Mouse (Mus musculus) heart, embryonic 13.5 days (tissue): Measurements from ENCODE around the gene Cep112. TPM values are rescaled to one million over a fixed set of nuclear protein-coding genes. Genes with fewer than 3 reads are reported as not detected.

Experiments
- ATAC-seq: fragments of 200-750 bp; cut with Nextera tagmentation; 2 replicates; pipeline ENCODE4 v1.8.0; 2017; ENCODE audit warnings: moderate TSS enrichment; ENCODE audit not compliant: insufficient number of reproducible peaks, low FRiP score, low TSS enrichment; ENCODE audit errors: extremely low read depth
- H3K27ac ChIP-seq: fragments of 300-500 bp; sonication (generic); replicated peaks from 2 replicates; pipeline ENCODE4 v1.5.1; 2015; ENCODE audit warnings: moderate library complexity, mild to moderate bottlenecking, inconsistent platforms
- H3K27me3 ChIP-seq: fragments of 300-500 bp; sonication (generic); replicated peaks from 2 replicates; pipeline ENCODE4 v1.6.1; 2015; ENCODE audit warnings: mild to moderate bottlenecking, inconsistent platforms
- H3K36me3 ChIP-seq: fragments of 300-500 bp; sonication (generic); 2 replicates; pipeline ENCODE4 v1.6.1; 2015; ENCODE audit warnings: mild to moderate bottlenecking, inconsistent platforms
- H3K4me1 ChIP-seq: fragments of 300-500 bp; sonication (generic); 2 replicates; pipeline ENCODE4 v1.6.1; 2015; ENCODE audit warnings: inconsistent platforms
- H3K4me2 ChIP-seq: fragments of 300-500 bp; sonication (generic); 2 replicates; pipeline ENCODE4 v1.6.1; 2015; ENCODE audit warnings: inconsistent platforms, mild to moderate bottlenecking, moderate library complexity
- H3K4me3 ChIP-seq: fragments of 300-500 bp; sonication (generic); 2 replicates; pipeline ENCODE4 v1.5.1; 2015; ENCODE audit warnings: moderate library complexity, mild to moderate bottlenecking, inconsistent platforms
- H3K9ac ChIP-seq: fragments of 300-500 bp; sonication (generic); 2 replicates; pipeline ENCODE4 v1.6.1; 2015; ENCODE audit warnings: inconsistent platforms, mild to moderate bottlenecking, moderate library complexity
- H3K9me3 ChIP-seq: fragments of 300-500 bp; sonication (generic); 2 replicates; pipeline ENCODE4 v1.6.1; 2016; ENCODE audit warnings: inconsistent platforms
- WGBS: fragments of 180-500 bp; shearing (Covaris S2); methylation state at CpG from one replicate; pipeline ENCODE4 v1.1.7; 2015; ENCODE audit warnings: mixed read lengths; 5-methylcytosine and 5-hydroxymethylcytosine counted together
- polyA plus RNA-seq: library from polyadenylated mRNA; unstranded; fragments of >200 nt; fragmentation: Nextera tagmentation; extraction: Ambion mirVana; gene quantifications from 2 replicates; pipeline ENCODE4 v1.2.1, GENCODE M21; 2015

Cep112 gene
- polyA plus RNA-seq, 1 experiment from 2014 or later: 6.9 TPM

GRCm38 (mm10) chr11:108416360-108416759, 8.6 kb upstream of the Cep112 start:
- Histone ChIP-seq H3K4me3 (no peak overlapping the region), H3K4me1 (no peaks in the 10 kb centered on the region), H3K9ac (no peak overlapping the region), H3K4me2 (no peak overlapping the region), H3K36me3 (no peaks in the 10 kb centered on the region), H3K27me3 (no peaks in the 10 kb centered on the region), H3K9me3 (no peaks in the 10 kb centered on the region), H3K27ac (no peak overlapping the region)
- WGBS: 97% methylated on average over 1 of the region's 1 CpGs
- no peak for ATAC-seq

GRCm38 (mm10) chr11:108418540-108418939, 6.5 kb upstream of the Cep112 start:
- H3K4me2 ChIP-seq: no peak overlapping the region

DNA sequence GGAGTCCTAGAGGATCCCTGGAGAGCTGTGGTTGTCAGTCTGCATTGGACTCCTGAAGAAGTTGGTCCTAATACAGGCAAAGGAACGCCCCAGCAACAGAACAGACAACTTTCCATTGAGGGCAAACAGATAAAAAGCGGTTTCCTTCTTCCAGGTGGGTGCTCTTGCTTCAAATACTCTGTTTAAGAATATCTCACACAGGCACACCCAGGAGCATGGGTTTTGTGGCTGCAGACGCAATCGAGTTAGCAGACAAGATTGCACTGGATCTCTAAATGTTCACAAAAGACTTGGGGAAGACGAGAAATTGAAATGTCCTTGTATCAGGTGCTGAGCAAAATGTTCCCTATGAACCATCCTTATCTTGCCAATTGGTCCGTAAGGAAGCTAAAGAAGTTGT, 5.8 kb upstream of the Cep112 start:
- Histone ChIP-seq H3K36me3 (no peaks in the 10 kb centered on the region), H3K4me2 (no peak overlapping the region), H3K4me3 (no peak overlapping the region), H3K4me1 (peaks cover 4% of the 10 kb centered on the region), H3K9ac (no peak overlapping the region), H3K27ac (no peak overlapping the region), H3K27me3 (peaks cover 6% of the 10 kb centered on the region; the same call in 1 of the 2 replicates), H3K9me3 (no peaks in the 10 kb centered on the region)
- no peak for ATAC-seq
- WGBS: 71% methylated on average over 6 of the region's 6 CpGs

More at GRCm38 (mm10) chr11:108418540-108418939, 6.5 kb upstream of the Cep112 start:
- H3K9me3 ChIP-seq: no peaks in the 10 kb centered on the region
- no peak overlapping the region for H3K27ac ChIP-seq
- H3K27me3 ChIP-seq: peaks cover 5% of the 10 kb centered on the region; the same call in 1 of the 2 replicates
- H3K4me3 ChIP-seq: no peak overlapping the region
- H3K36me3 ChIP-seq: no peaks in the 10 kb centered on the region
- 33% methylated on average over 1 of the region's 1 CpGs for WGBS
- no peak overlapping the region for H3K9ac ChIP-seq
- H3K4me1 ChIP-seq: no peaks in the 10 kb centered on the region
- ATAC-seq: no peak

DNA sequence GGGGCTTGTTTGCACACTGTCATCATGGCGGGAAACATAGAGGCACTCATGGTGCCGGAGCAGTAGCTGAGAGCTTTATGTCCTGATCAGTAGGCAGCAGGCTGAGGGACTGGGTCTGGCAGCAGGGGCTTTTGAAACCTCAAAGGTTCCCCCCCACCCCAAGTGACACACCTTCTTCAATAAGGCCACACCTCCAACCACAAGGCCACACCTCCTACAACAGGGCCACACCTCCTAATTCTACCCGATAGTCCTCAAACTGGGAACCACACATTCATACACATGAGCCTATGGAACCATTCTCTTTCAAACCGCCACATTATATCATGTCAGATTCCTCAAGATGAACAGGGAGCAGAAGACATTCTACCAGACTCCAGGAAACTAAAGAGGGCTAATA, 4.2 kb upstream of the Cep112 start:
- H3K9me3 ChIP-seq: no peaks in the 10 kb centered on the region
- H3K4me2 ChIP-seq: no peak overlapping the region
- WGBS: 54% methylated on average over 4 of the region's 4 CpGs
- no peaks in the 10 kb centered on the region for H3K36me3 ChIP-seq
- no peak overlapping the region for H3K9ac ChIP-seq
- peaks cover 6% of the 10 kb centered on the region; the same call in 1 of the 2 replicates for H3K27me3 ChIP-seq
- ATAC-seq: no peak
- no peak overlapping the region for H3K4me3 ChIP-seq
- H3K4me1 ChIP-seq: peaks cover 6% of the 10 kb centered on the region
- no peak overlapping the region for H3K27ac ChIP-seq

DNA sequence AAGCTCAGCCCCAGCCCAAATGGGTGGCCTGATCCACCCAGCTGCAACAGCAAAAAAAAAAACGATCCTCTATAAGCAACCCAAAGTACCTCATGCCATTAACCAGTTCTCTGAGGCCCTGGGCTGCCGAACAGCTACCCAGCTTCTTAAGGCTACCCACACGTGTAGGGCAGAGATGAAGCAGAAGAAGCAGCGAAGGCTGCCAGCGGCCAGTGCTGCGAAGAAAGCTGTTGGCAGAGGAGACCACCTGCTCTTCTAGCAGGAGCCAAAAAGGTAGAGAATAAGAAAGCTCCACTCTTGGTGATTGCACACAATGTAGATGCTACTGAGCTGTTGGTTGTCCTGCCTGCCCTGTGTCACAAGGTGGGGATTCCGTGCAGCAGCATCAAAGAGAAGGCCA, 1.8 kb upstream of the Cep112 start:
- Histone ChIP-seq H3K9ac (no peak overlapping the region), H3K27ac (no peak overlapping the region), H3K4me1 (peaks cover 17% of the 10 kb centered on the region), H3K4me3 (no peak overlapping the region), H3K9me3 (no peaks in the 10 kb centered on the region), H3K4me2 (no peak overlapping the region), H3K36me3 (no peaks in the 10 kb centered on the region), H3K27me3 (peaks cover 6% of the 10 kb centered on the region; the same call in 1 of the 2 replicates)
- ATAC-seq: no peak
- WGBS: 65% methylated on average over 7 of the region's 7 CpGs

GRCm38 (mm10) chr11:108424111-108424510, 881 bp upstream of the Cep112 start:
- H3K4me1 ChIP-seq: peaks cover 17% of the 10 kb centered on the region
- peaks cover 6% of the 10 kb centered on the region; the same call in 1 of the 2 replicates for H3K27me3 ChIP-seq
- H3K4me3 ChIP-seq: peak overlapping the region; percentile 85
- no peaks in the 10 kb centered on the region for H3K9me3 ChIP-seq
- no peak for ATAC-seq
- no peak overlapping the region for H3K27ac ChIP-seq
- H3K4me2 ChIP-seq: peak overlapping the region; percentile 85
- WGBS: 14% methylated on average over 5 of the region's 5 CpGs
- H3K36me3 ChIP-seq: no peaks in the 10 kb centered on the region
- peak overlapping the region; percentile 48 for H3K9ac ChIP-seq

GRCm38 (mm10) chr11:108425592-108425921, 565 bp downstream of the Cep112 start:
- Histone ChIP-seq H3K4me3 (peak overlapping the region; percentile 85), H3K4me1 (peaks cover 17% of the 10 kb centered on the region), H3K9me3 (no peaks in the 10 kb centered on the region), H3K27ac (peak overlapping the region; percentile 49), H3K9ac (peak overlapping the region; percentile 94), H3K27me3 (peaks cover 6% of the 10 kb centered on the region; the same call in 1 of the 2 replicates), H3K36me3 (no peaks in the 10 kb centered on the region), H3K4me2 (peak overlapping the region; percentile 85)
- no peak for ATAC-seq
- 2% methylated on average over 14 of the region's 14 CpGs for WGBS

- no peak overlapping the region; the same call in 1 of the 2 replicates for H3K9ac ChIP-seq
- H3K9me3 ChIP-seq: no peaks in the 10 kb centered on the region
- no peak for ATAC-seq
- 81% methylated on average over 3 of the region's 3 CpGs for WGBS
- H3K4me3 ChIP-seq: peak overlapping the region; percentile 85
- H3K4me1 ChIP-seq: peaks cover 17% of the 10 kb centered on the region
- H3K4me2 ChIP-seq: peak overlapping the region; percentile 85
- peaks cover 6% of the 10 kb centered on the region; the same call in 1 of the 2 replicates for H3K27me3 ChIP-seq
- no peaks in the 10 kb centered on the region for H3K36me3 ChIP-seq
- no peak overlapping the region for H3K27ac ChIP-seq
Measured at GRCm38 (mm10) chr11:108426086-108426485, 1.1 kb downstream of the Cep112 start.

DNA sequence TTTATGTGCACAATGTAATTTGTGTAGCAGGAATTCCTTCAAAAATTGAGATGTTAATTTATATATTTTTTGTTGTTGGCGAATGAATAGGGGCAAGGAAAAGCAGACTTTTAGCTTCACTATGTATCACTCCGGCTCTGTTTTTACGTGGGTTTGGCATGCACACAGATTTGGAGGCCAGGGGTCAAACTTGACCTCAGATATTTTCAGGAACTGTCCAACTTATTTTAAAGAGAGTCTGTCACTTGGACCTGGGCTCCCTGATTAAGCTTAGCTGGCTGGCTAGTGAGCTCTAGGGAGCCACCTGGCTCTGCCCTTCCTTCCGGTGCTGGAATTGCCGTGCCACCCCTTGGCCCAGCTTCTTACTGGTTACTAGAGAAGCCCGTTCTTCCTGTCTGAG, 2.2 kb downstream of the Cep112 start:
- Histone ChIP-seq H3K4me3 (no peak overlapping the region), H3K9ac (no peak overlapping the region), H3K4me1 (peaks cover 17% of the 10 kb centered on the region), H3K27ac (no peak overlapping the region), H3K36me3 (no peaks in the 10 kb centered on the region), H3K9me3 (no peaks in the 10 kb centered on the region), H3K27me3 (peaks cover 6% of the 10 kb centered on the region; the same call in 1 of the 2 replicates), H3K4me2 (no peak overlapping the region)
- ATAC-seq: no peak
- 70% methylated on average over 6 of the region's 6 CpGs for WGBS

DNA sequence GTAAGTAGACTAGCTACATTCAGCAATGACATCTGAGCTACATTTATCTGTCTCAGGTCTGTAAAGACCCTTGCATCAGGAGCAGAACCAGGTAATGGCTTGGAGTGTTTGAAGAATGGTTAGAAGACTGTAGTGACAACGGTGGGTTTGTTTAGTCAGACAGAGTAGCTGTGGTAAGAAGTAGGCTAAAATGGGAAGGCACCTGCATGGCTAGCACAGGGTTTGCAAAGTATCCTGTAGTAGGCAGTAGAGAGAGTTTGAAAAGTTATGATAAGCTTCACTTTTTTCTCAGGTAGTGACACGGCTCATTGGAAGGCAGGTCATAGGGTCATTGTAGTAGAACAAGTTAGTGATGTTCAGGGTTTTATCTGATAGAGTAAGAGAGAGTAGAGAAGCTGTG, 4.1 kb downstream of the Cep112 start:
- Histone ChIP-seq H3K36me3 (no peaks in the 10 kb centered on the region), H3K4me2 (no peak overlapping the region), H3K9me3 (no peaks in the 10 kb centered on the region), H3K27ac (no peak overlapping the region), H3K9ac (no peak overlapping the region), H3K4me1 (peaks cover 14% of the 10 kb centered on the region), H3K27me3 (no peaks in the 10 kb centered on the region), H3K4me3 (no peak overlapping the region)
- WGBS: 63% methylated on average over 2 of the region's 2 CpGs
- ATAC-seq: no peak

DNA sequence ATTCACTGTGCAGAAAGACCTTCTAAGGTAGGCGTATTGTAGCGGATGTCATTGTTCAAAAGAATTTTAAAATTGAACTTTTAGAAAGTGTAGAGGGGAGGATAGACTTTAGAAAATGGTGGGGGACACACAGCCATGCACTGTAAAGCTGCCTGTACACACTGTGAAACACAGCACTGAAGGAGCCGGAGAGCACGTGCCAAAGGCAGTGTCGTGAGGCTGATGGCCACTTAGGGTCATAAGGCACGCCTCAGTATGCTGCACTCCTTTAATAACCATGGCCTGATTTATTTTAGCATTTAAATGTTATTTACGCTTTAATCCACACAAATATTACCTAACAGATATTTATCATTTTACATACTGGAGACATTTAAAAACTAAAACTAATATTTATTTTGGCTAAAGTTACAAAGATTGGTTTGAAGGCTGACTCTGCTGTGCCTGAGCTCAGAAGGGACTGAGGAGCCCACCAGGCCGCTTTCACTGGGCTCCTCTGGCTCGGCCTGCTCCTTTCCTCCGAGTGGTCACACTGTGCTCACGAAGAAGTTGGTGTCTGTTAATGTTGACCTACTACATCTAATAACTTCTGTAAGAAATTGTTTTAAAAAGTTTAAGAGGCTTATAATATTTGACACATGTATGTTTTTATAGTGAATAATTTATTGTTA, 19.0 kb downstream of the Cep112 start:
- no peak for ATAC-seq
- no peaks in the 10 kb centered on the region for H3K4me1 ChIP-seq
- H3K27ac ChIP-seq: no peak overlapping the region
- H3K4me2 ChIP-seq: no peak overlapping the region
- H3K9ac ChIP-seq: no peak overlapping the region
- H3K27me3 ChIP-seq: no peaks in the 10 kb centered on the region
- no peaks in the 10 kb centered on the region for H3K9me3 ChIP-seq
- peaks cover 15% of the 10 kb centered on the region for H3K36me3 ChIP-seq
- 79% methylated on average over 11 of the region's 11 CpGs for WGBS
- no peak overlapping the region for H3K4me3 ChIP-seq

- Histone ChIP-seq H3K4me2 (no peak overlapping the region), H3K4me3 (no peak overlapping the region), H3K9me3 (peaks cover 7% of the 10 kb centered on the region), H3K27ac (no peak overlapping the region), H3K36me3 (peaks cover 15% of the 10 kb centered on the region), H3K4me1 (no peaks in the 10 kb centered on the region), H3K27me3 (no peaks in the 10 kb centered on the region), H3K9ac (no peak overlapping the region)
- ATAC-seq: no peak
Measured at GRCm38 (mm10) chr11:108447148-108447547, 22.2 kb downstream of the Cep112 start.
